Comparison of ENCODE assay signal across 8 mouse cellular contexts in the genomic region with DNA sequence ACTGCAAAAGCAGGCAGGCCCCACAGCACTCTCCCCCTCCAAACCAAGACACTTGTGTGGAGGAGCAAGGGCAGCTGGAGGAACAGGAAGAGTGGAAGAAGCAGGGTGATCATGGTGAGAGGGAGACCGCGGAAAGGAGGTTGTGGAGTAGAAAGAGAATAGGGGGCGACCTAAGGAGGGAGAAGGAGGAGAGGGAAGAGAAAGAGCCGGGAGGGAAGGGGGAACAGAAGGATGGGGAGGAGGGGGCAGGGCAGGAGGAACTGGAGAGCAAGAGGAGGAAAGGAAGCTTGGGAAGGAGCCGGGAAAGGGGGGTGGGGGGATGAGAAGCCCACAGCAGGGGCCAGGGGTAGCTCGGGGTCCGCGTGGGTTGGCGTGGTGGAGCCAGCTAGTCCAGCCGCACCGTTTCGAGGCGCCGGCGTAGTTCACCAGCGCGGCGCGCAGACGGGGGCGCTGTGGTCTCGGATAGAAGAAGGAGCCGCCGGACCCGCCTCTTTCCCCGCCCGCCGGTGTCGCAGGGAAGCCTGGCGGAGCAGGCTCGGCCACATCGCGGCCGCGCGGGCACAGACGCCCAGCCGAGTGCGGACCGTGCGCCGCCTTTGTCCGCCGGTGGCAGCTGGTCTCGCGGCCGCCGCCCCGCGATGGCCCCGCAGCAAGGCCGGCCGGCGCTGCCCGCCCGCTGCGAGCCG. TPM values are rescaled to one million over a fixed set of nuclear protein-coding genes. Genes with fewer than 3 reads are reported as not detected.
A peak's percentile ranks its signal among the peaks of the same experiment; 100 is the strongest.
DNase-seq lines count a peak whose midpoint lies in the region; ATAC-seq and TF ChIP-seq lines count a peak whose summit lies in the region.

TSS of gene Rhou (plus strand) at position 622 of the 686 bp plus-strand sequence.

- peak within 1 kb of the TSS; percentile 88 for H3K27ac ChIP-seq in intestine, postnatal 0 days (ENCODE audit: low read depth, low read length)
- H3K27ac ChIP-seq in midbrain, embryonic 11.5 days (ENCODE audit: low read depth, low read length): peak within 1 kb of the TSS; percentile 86

- ATAC-seq in intestine, postnatal 0 days: peak; percentile 79
- peak; percentile 92 for ATAC-seq in midbrain, embryonic 11.5 days (ENCODE audit: low FRiP score)
- ATAC-seq in erythroid progenitor cell, adult 5-6 weeks (replicated peaks; ENCODE audit: low FRiP score, poor library complexity, severe bottlenecking): no peak

- H3K4me1 ChIP-seq in intestine, postnatal 0 days (replicated peaks; ENCODE audit: control insufficient read depth, insufficient read depth, low read length): no peaks in the 10 kb centered on the region; the same call in 1 of the 2 replicates
- peaks cover 16% of the 10 kb centered on the region for H3K4me1 ChIP-seq in midbrain, embryonic 11.5 days (ENCODE audit: control insufficient read depth, insufficient read depth, low read length)

- H3K9ac ChIP-seq in intestine, postnatal 0 days (ENCODE audit: low read depth, low read length): peak within 1 kb of the TSS; percentile 96
- peak within 1 kb of the TSS; percentile 93 for H3K9ac ChIP-seq in midbrain, embryonic 11.5 days (ENCODE audit: low read length)

- intact Hi-C loops in left cerebral cortex, postnatal 36 days (cut with DNase I): loop anchor here (2.0 to 5.0 kb wide), 3 partner anchors 74 to 131 kb away; no protein-coding TSS in a partner anchor

- no peaks in the 10 kb centered on the region for H3K9me3 ChIP-seq in intestine, postnatal 0 days (ENCODE audit: control insufficient read depth)
- no peaks in the 10 kb centered on the region for H3K9me3 ChIP-seq in midbrain, embryonic 11.5 days (ENCODE audit: control insufficient read depth, low read length)

- under 1% methylated on average over 41 of the region's 58 CpGs for WGBS in intestine, postnatal 0 days
- WGBS in midbrain, embryonic 11.5 days: under 1% methylated on average over 56 of the region's 58 CpGs

- peak within 1 kb of the TSS; percentile 71 for H3K4me3 ChIP-seq in intestine, postnatal 0 days (ENCODE audit: low read depth, low read length)
- peak within 1 kb of the TSS; percentile 72 for H3K4me3 ChIP-seq in midbrain, embryonic 11.5 days (ENCODE audit: low read depth, low read length)

- peak within 1 kb of the TSS; percentile 79 for H3K4me2 ChIP-seq in intestine, postnatal 0 days (replicated peaks; ENCODE audit: low read depth)
- H3K4me2 ChIP-seq in midbrain, embryonic 11.5 days: peak within 1 kb of the TSS; percentile 76

- peak; percentile 96 for DNase-seq in adrenal gland, adult 2 months
- DNase-seq in embryo, embryonic 10.5 days (ENCODE audit: low spot score): peak; percentile 95
- peak; percentile 92 to 95 for DNase-seq in gastrocnemius, postnatal 4 days (ENCODE audit: low spot score in 2 of 2)
- peak; percentile 93 for DNase-seq in left cerebral cortex, postnatal 36 days (ENCODE audit: low spot score in 2 of 2)
- peak; percentile 99 for DNase-seq in midbrain, embryonic 11.5 days (ENCODE audit: low spot score, missing footprints)
- DNase-seq in skeletal muscle tissue, adult 2 months (ENCODE audit: low read depth, low spot score): peak; percentile 66

- no peaks in the 10 kb centered on the region for H3K27me3 ChIP-seq in intestine, postnatal 0 days (replicated peaks; ENCODE audit: control insufficient read depth, insufficient read depth, low read length)
- no peaks in the 10 kb centered on the region for H3K27me3 ChIP-seq in midbrain, embryonic 11.5 days (ENCODE audit: control insufficient read depth, insufficient read depth, low read length)

- H3K36me3 ChIP-seq in intestine, postnatal 0 days (ENCODE audit: control insufficient read depth, insufficient read depth): peaks cover 27% of the 10 kb centered on the region
- H3K36me3 ChIP-seq in midbrain, embryonic 11.5 days (ENCODE audit: control insufficient read depth, insufficient read depth, low read length): 0 out of 2 replicates have a peak, but pooled peaks cover 2% of the 10 kb centered on the region

- peak; percentile 87 for TF ChIP-seq CTCF in intestine, postnatal 0 days (IDR thresholded peaks at IDR 0.05; ENCODE audit: low read depth)

RNA-seq across cellular contexts. Expression of gene Rhou, which starts in this region (rescaled TPM):
- total RNA-seq in adrenal gland, adult 2 months (2021): 10 to 100 TPM; 31.7 to 43.0 TPM
- polyA plus RNA-seq in adrenal gland, adult 2 months (2012; rRNA removed): 12.3 and 13.6 TPM in 2 replicates
- total RNA-seq in gastrocnemius, postnatal 4 days (2021): 1 to 10 TPM; 6.9 to 8.0 TPM
- polyA plus RNA-seq in intestine, postnatal 0 days (2015; fragmentation: Nextera tagmentation; extraction: Ambion mirVana): 18.7 and 19.5 TPM in 2 replicates
- 10 to 100 TPM; 41.6 to 49.0 TPM for total RNA-seq in left cerebral cortex, postnatal 36 days (2021)
- polyA plus RNA-seq in midbrain, embryonic 11.5 days (2014; fragmentation: Nextera tagmentation; extraction: Ambion mirVana): 7.7 and 8.3 TPM in 2 replicates
- total RNA-seq in erythroid progenitor cell, adult 5-6 weeks (2015; ENCODE audit: low replicate concordance): 4.2 and 5.4 TPM in 2 replicates
- total RNA-seq in erythroid progenitor cell, adult 5-6 weeks (2017; ENCODE audit: low replicate concordance): 1.6 and 2.2 TPM in 2 replicates
